Comparison of ENCODE assay signal across 9 mouse cellular contexts in genomic region chr9:31858720-31859340, GRCm38 (mm10). TPM values are rescaled to one million over a fixed set of nuclear protein-coding genes. Genes with fewer than 3 reads are reported as not detected.
DNase-seq lines count a peak whose midpoint lies in the region; ATAC-seq lines count a peak whose summit lies in the region.
"Had no signal": no experiment of that assay in that cellular context is flagged by ENCODE, and none has a peak within 500 bp of the region (broad histone marks: within the 10 kb centered on the region; RNA-seq: fewer than 3 reads in every experiment).

No protein-coding gene starts in this region.

- no peaks in the 10 kb centered on the region for H3K27me3 ChIP-seq in hindbrain, embryonic 11.5 days (ENCODE audit: control insufficient read depth, insufficient read depth, low read length)

- 4% methylated on average over 20 of the region's 20 CpGs for WGBS in hindbrain, embryonic 11.5 days

- H3K9me3 ChIP-seq in hindbrain, embryonic 11.5 days (ENCODE audit: control insufficient read depth, low read length), result no peaks in the 10 kb centered on the region

- peak overlapping the region; percentile 22; the same call in 1 of the 2 replicates for H3K4me2 ChIP-seq in hindbrain, embryonic 11.5 days (replicated peaks; ENCODE audit: low read depth, low read length)

- H3K27ac ChIP-seq in hindbrain, embryonic 11.5 days (ENCODE audit: low read depth, low read length), result no peak overlapping the region

- H3K4me3 ChIP-seq in hindbrain, embryonic 11.5 days (ENCODE audit: low read depth, low read length), result no peak overlapping the region
- H3K4me3 ChIP-seq: erythroblast, embryonic 14.5 days had no signal

- no peak overlapping the region for H3K9ac ChIP-seq in hindbrain, embryonic 11.5 days (ENCODE audit: low read depth, low read length)

- H3K36me3 ChIP-seq in hindbrain, embryonic 11.5 days (ENCODE audit: control insufficient read depth, insufficient read depth, low read length), result no peaks in the 10 kb centered on the region

- no peak for ATAC-seq in CD4-positive, CD25-positive, alpha-beta regulatory T cell, adult 4 months
- ATAC-seq in hindbrain, embryonic 11.5 days (ENCODE audit: low FRiP score), result peak; percentile 76

- H3K4me1 ChIP-seq in hindbrain, embryonic 11.5 days (replicated peaks; ENCODE audit: control insufficient read depth, insufficient read depth, low read length), result no peaks in the 10 kb centered on the region; the same call in 1 of the 2 replicates

- DNase-seq in CD4-positive, CD25-positive, alpha-beta regulatory T cell, adult 2 months (ENCODE audit: low read depth, low spot score), result peak; percentile 9
- DNase-seq in testis, postnatal 10 days (ENCODE audit: low spot score), result peak; percentile 46
- no peak for DNase-seq in testis, postnatal 14 days (ENCODE audit: low spot score)
- peak; percentile 70 for DNase-seq in hindbrain, embryonic 11.5 days (ENCODE audit: low spot score)
- DNase-seq in lung, postnatal 4 days, result peak; percentile 7 to 34
- peak; percentile 53 for DNase-seq in right cerebral cortex, postnatal 4 days
- no peak for DNase-seq in spleen, postnatal 36 days (ENCODE audit: low spot score in 2 of 2)

RNA-seq across cellular contexts. Expression of gene Barx2, which starts 54.4 kb away (rescaled TPM):
- polyA plus RNA-seq in CD4-positive, CD25-positive, alpha-beta regulatory T cell, adult 4 months (2017; shearing (Covaris generic)), result not detected
- not detected in 2 replicates for polyA plus RNA-seq in hindbrain, embryonic 11.5 days (2014; fragmentation: Nextera tagmentation; extraction: Ambion mirVana)
- polyA plus RNA-seq: erythroblast, embryonic 14.5 days had no signal

Comparison
In these comparisons a context has a peak if more than half of its experiments do, and no peak if none do; other contexts are left out.
1. DNase-seq: peak in CD4-positive, CD25-positive, alpha-beta regulatory T cell, adult 2 months (single experiment), testis, postnatal 10 days (single experiment), hindbrain, embryonic 11.5 days (single experiment), lung, postnatal 4 days (2 of 2) and right cerebral cortex, postnatal 4 days (single experiment); none in testis, postnatal 14 days (single experiment) and spleen, postnatal 36 days (0 of 2).